Mouse (Mus musculus): ENCODE data around the gene Asb8.

Asb8 gene

DNA sequence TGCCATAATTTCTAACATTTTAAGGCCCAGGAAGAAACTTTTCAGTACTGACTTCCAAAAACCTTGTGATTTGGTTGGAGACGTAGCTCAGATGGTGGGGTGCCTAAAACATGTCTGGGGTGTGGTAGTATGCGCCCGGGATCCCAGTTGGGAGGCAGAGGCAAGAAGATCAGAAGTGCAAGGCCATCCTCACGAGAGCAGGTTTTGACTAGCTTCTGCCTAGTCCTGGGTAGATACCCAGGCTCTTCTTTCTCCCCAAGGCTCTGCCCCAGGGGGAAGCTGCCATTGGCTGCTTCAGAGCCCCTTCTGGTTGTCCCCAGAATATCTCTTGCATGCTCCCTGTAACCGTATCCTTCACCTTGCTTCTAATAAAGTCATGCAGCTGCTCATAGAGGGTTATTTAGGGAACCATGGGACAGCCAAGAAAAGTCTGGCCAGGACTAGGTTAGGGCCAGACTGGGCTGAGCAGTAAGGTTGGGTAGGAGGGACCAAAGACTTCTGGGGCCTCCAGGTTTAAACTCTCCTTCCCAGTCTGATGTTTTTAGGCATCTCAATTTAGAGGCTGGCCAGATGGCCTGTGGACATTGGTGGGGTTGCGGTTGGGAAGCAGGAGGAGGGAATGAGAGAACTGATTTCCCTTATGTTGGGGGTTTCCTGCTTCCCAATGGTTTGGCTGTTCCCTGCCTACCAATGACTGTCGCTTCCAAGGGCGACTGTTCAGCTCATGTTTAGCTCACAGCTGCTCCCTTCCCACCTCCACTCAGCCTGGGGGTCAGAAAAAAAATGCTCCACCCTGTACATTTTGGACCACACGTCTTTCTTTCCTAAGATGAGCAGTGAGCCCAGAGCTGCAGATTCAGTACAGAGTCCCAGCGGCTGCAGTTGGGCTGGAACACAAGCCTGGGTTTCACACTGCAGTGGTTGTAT is 50.3 kb downstream of the Asb8 start:
- no peak for DNase-seq (ENCODE audit: low spot score)

DNA sequence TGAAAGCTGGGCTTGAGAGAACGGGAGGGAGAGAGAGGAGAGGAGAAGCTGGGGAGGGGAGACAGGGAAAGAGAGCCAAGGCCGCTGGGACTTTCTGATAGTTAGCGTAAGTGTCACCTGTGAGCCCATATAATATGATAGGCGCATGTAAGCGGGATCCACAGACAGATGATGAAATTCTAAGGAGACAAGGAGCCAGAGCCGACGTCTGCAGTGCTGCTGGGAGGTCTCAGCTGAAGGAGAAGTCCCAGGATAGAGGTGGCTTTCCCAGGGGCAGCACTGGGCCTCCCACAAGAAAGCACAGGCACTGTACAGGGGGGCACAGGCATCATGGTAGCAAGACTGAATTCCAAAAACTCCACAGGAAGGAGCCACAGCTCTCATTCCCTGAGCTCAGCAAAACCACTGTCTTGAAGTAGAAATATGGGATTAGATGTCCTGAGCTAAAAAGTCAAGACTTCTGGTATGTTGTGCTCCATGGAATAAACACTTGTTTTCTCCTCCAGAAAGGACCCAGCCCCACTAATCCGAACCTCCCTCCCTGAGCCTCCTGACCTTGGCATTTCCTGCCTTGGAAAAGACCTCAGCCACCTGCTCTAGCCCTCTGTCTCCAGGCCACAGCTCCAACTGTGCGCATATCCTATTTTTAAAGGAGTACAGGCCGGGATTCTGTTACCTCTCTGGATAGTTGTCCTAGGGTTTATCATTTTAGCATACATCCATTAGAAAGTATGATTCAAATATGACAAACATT is 51.1 kb downstream of the Asb8 start:
- DNase-seq (ENCODE audit: low spot score), result no peak

DNA sequence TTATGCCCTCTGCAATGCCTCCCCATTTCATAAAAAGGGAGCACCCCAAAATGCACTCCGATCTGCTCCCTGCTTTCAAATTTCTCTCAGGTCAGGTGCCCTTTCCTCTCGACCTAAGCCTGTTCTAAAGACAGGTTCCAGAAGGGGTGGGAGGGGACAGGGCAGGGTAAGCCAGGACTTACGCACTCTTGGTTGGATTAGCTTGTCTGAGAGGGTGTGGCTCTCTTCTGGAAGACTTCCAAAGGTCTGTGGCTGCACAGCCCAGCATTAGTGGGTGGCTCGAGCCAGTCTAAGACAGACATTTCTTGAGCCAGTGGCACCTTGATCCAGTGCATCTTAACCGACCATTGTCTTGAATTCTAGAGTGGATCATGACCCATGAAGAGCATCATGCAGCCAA is 53.6 kb downstream of the Asb8 start:
- DNase-seq (ENCODE audit: low spot score), result no peak

DNA sequence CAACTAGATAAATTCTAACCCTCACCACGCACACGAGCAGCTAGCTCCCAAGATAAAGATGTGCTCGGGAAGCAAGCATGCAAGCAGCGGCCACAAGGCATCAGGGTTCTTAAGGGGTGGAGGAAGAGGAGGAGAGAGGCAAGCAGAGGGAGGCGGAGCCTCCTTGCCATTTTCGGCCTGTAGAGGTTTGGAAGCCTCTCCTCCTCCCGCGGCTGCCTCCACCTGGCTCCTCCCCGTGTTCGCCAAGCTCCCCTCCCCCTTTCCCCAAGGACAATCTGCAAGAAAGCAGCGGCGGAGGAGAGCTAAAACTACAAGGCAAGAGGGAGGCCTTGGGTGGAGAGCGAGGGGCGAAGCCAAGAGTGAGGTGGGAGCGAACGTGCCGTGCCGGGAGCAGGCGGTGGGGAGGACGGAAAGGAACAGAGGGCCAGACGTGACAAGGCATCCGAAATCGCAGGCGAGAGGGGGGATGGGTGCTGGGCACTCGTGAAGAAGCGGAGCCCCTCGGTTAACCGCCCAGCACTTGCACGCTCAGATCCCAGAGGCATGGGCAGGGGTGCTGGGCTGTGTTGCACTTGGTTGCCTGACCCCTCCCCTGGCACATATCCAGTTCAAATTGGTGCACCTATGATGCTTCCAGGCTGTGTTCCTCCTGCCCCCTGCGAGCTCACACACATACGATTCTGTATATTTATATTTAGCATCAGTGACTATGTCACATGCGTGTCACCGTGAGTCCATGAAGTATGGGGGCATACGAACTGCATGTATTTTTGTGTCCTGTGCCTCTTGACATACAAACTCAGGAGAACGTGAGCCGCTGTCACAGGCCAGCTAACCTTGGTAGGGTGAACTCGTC is 56.9 kb downstream of the Asb8 start:
- peak; percentile 91 for DNase-seq (ENCODE audit: low spot score)

DNA sequence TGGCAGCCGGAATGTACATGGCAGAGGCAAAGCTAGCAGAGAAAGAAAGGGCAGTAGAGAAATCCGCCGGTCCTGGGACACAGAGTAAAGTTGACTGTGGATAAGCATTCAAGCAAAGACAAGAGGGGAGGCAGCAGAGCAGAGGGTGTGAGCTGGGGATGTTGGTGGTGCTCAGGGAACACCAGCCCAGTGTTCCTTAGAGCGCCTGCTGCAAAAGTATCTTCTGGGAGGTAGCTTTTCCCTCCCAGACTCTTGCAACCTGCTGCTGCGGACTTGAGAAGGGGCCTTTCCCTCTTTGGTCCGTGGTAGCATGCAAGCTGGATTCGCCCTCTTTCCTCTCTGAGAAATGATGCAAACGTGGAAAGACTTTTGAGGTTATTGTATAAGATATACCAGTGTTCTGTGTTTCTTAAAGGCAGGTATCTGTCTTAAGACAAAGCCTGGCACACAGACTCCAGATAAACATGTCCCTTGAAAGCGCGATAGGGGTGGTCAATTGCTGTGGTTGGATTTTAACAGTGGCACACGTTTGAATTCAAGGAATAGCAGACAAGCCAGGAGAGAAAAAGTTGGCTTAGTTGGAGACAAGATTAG is 57.6 kb downstream of the Asb8 start:
- DNase-seq (ENCODE audit: low spot score), result no peak

DNA sequence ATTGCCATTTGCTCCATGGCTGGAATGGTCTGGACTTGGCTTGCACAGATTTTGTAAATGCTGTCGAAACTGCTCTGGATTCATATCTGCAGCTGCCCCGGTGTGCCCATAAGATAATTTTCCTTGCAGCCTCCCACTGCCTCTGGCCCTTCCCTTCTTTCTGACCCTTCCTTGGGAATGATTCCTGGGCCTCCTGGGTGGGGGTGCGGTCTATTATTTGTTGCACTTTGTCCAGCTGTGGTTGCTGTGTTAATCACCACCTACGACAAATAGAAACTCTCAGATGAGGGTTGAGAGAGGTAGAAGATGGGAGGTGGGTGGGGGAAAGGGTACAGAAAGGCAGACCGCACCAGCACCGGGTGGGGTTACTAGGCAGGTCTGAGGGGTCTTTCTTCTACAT is 58.2 kb downstream of the Asb8 start:
- no peak for DNase-seq (ENCODE audit: low spot score)

- DNase-seq (ENCODE audit: low spot score), result no peak
These were observed 58.9 kb downstream of the Asb8 start for GRCm38 (mm10) chr15:98106506-98106905.

GRCm38 (mm10) chr15:98102401-98102800 is 63.0 kb downstream of the Asb8 start:
- no peak for DNase-seq (ENCODE audit: low spot score)

DNA sequence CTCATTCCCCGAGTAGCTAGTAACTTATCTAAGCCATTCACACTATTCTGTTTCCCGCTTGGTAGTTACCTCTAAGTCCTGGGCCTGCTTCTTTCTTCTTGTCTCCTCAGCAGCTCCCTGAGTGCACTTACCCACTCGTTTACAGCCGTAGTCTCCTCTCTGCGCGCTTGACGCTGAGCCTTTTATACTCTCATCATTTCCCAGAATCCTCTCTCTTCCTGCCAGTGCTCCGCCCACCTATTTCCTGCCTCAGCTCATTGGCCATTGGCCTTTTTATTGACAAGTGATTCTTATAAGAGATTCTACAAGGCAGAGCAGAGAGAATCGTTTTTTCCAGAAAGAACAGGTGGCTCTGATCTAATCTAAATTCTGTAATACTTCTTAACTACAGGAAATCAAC is 66.9 kb downstream of the Asb8 start:
- DNase-seq (ENCODE audit: low spot score), result no peak

DNA sequence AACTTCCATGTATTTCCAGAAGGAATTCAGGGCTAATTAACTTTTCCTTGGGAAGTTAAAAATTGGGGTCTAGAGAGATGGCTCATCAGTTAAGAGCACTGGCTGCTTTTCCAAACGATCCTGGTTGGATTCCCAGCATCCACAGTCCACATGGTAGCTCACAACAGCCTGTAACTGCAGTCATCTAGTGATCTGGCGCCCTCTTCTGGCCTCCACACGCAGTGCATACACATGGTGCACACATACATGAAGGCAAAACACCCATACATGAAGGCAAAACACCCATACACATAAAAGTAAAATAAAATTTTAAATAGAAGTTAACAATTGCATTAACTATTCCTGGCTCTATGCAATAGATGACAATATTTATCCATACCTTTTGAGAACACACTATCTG is 68.5 kb downstream of the Asb8 start:
- no peak for DNase-seq (ENCODE audit: low spot score)

- no peak for DNase-seq (ENCODE audit: low spot score)
These were observed 70.5 kb downstream of the Asb8 start for GRCm38 (mm10) chr15:98094905-98095304.

- DNase-seq (ENCODE audit: low spot score), result peak; percentile 92
These were observed 72.1 kb downstream of the Asb8 start, which contains the start of gene Senp1 for GRCm38 (mm10) chr15:98093121-98094011. Gene Senp1 (minus strand): TSS chr15:98093744.

DNA sequence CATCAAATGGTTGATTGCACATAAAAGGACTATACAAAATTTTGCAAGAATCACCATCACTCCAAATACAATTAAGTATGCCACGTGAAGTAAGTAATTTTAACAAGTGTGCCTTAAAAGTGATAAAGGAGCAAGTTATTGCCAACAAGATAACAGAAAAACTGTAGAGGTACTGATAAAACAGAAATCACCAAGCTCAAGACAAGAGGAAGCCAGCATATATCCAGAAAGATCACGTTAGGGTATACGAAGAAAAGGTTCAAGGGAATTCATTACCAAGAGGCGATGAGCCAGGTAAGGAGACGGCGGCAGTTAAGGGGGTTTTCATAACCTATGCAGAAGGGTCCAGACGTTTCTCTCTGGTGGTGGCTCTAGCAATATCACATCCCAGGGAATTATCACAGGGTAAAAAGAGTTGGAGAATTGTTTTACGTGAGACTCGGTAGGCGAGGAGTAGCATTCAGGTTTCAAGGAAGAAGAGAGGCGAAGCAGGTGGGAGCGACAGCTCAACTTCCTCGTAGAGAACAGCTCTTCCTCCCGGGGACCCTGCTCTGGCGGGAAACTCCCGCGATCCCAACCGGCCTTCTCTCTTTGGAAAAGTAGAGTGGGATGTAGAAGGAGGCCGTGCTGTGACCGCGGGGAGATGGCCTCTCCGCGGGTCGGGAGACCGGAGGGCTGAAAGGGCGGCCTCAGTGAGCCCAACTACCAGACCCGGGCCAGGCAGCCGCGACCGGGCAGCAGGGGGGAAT is 72.9 kb downstream of the Asb8 start, which contains the start of gene Pfkm:
Pfkm (plus strand) TSS at position 218 of the 749 bp plus-strand sequence.
- no peak for DNase-seq (ENCODE audit: low spot score)

- no peak for DNase-seq (ENCODE audit: low spot score)
These were observed 73.6 kb downstream of the Asb8 start for GRCm38 (mm10) chr15:98091841-98092240.

DNA sequence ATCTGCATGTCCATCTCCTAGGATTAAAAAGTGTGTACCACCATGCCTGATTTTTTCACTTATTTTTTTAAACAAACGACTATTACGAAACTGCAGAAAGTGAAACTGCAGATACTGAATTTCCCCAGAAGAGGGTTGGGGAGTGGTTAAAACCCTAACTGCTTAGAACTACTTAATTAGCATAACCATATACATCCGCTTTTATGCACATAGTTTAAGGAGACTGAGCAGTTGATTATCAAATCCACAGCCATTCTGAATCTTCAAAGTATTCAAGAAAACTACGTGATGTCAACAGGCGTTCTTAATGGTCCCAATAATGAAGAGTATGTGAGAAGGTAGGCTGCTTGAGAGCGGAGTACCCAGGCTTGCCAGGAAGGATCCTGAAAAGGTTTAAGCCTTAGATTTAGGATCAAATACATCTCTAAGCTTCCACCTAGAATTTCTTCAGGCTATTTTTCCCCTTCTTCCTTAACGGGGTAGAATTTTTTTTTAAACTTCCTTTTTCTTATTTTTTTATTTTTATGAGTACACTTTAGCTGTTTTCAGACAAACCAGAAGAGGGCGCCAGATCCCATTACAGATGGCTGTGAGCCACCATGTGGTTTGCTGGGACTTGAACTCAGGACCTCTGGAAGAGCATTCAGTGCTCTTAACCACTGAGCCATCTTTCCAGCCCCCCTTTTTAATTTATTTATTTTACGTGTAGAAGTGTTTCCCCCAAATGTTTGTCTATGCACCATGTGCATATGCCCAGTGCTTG is 75.8 kb downstream of the Asb8 start:
- DNase-seq (ENCODE audit: low spot score), result no peak

- DNase-seq (ENCODE audit: low spot score), result no peak
These were observed 76.5 kb downstream of the Asb8 start for GRCm38 (mm10) chr15:98088889-98089288.

All from yolk sac, embryonic 10.5 days (tissue).